Comparison of ENCODE assay signal across 15 mouse cellular contexts in the genomic region with DNA sequence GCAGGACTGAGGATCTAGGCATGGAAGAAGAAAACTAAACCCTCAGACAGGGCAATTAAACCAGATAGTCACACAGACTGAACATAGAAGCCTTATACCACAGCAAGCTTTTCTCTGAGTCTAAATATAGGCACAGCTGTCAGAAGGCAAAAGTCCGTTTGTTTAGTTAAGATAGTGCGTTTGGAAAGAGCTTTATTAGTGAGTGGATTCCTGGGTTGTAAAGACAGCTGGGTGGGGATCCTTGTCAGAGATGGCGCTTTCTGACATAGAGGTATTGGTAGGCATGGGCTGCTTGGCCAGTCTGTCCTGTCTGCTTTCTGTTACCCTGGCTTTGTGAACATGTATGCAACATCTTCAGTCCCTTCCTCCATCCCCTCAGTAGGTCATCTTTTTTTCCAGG.
"Had no signal": no experiment of that assay in that cellular context is flagged by ENCODE, and none has a peak within 500 bp of the region (broad histone marks: within the 10 kb centered on the region; RNA-seq: fewer than 3 reads in every experiment).

No protein-coding gene starts in this region.

- DNase-seq: liver, postnatal 0 days; lung, adult 2 months; lung, postnatal 36 days; right cerebral cortex, postnatal 14 days; spleen, adult 18-20 months; thymus, adult 18-20 months; thymus, postnatal 36 days had no signal

- H3K36me3 ChIP-seq: liver, embryonic 15.5 days; lung, embryonic 15.5 days; midbrain, embryonic 13.5 days; midbrain, embryonic 15.5 days; neural tube, embryonic 12.5 days had no signal

- ATAC-seq: liver, postnatal 0 days; lung, postnatal 0 days; midbrain, embryonic 13.5 days; midbrain, embryonic 15.5 days had no signal

- H3K27me3 ChIP-seq: liver, embryonic 15.5 days; lung, embryonic 15.5 days; midbrain, embryonic 13.5 days; midbrain, embryonic 15.5 days; neural tube, embryonic 12.5 days had no signal

- H3K9me3 ChIP-seq: liver, embryonic 15.5 days; lung, embryonic 15.5 days; midbrain, embryonic 13.5 days; midbrain, embryonic 15.5 days; neural tube, embryonic 12.5 days had no signal

- H3K4me1 ChIP-seq: liver, embryonic 15.5 days; lung, embryonic 15.5 days; midbrain, embryonic 13.5 days; midbrain, embryonic 15.5 days had no signal

- H3K9ac ChIP-seq: liver, embryonic 15.5 days; liver, postnatal 0 days; lung, embryonic 15.5 days; midbrain, embryonic 13.5 days; midbrain, embryonic 15.5 days; neural tube, embryonic 12.5 days had no signal

- H3K27ac ChIP-seq: liver, embryonic 15.5 days; lung, embryonic 15.5 days; macrophage; midbrain, embryonic 13.5 days; midbrain, embryonic 15.5 days; neural tube, embryonic 12.5 days had no signal

- H3K4me2 ChIP-seq: liver, embryonic 15.5 days; lung, embryonic 15.5 days; midbrain, embryonic 11.5 days; midbrain, embryonic 13.5 days; midbrain, embryonic 15.5 days; neural tube, embryonic 12.5 days had no signal

- H3K4me3 ChIP-seq: liver, embryonic 15.5 days; lung, embryonic 15.5 days; midbrain, embryonic 13.5 days; midbrain, embryonic 15.5 days; neural tube, embryonic 12.5 days had no signal
